Mouse (Mus musculus) heart, postnatal 0 days (tissue): ENCODE data around the gene Wwp2. TPM values are rescaled to one million over a fixed set of nuclear protein-coding genes. Genes with fewer than 3 reads are reported as not detected.

Experiments
- ATAC-seq: fragments of 200-750 bp; cut with Nextera tagmentation; 2 replicates; pipeline ENCODE4 v1.8.0; 2017; ENCODE audit warnings: low read depth, moderate number of reproducible peaks, moderate library complexity; ENCODE audit not compliant: insufficient read depth
- DNase-seq: peaks from one replicate; pipeline ENCODE4 v3.0.0-alpha.2; 2016; ENCODE audit warnings: low spot score
- H3K27ac ChIP-seq: fragments of 300-500 bp; sonication (generic); 2 replicates; pipeline ENCODE4 v1.5.1; 2014; ENCODE audit warnings: low read depth, mild to moderate bottlenecking
- H3K27me3 ChIP-seq: fragments of 300-500 bp; sonication (generic); 2 replicates; pipeline ENCODE4 v1.6.1; 2014; ENCODE audit warnings: low read length, mixed read lengths; ENCODE audit not compliant: control insufficient read depth, insufficient read depth
- H3K36me3 ChIP-seq: fragments of 300-500 bp; sonication (generic); replicated peaks from 2 replicates; pipeline ENCODE4 v1.6.1; 2014; ENCODE audit warnings: low read length, mixed read lengths; ENCODE audit not compliant: control insufficient read depth, insufficient read depth
- H3K4me1 ChIP-seq: fragments of 300-500 bp; sonication (generic); 2 replicates; pipeline ENCODE4 v1.6.1; 2014; ENCODE audit warnings: antibody characterized with exemption; ENCODE audit not compliant: control insufficient read depth, insufficient read depth
- H3K4me2 ChIP-seq: fragments of 300-500 bp; sonication (generic); 2 replicates; pipeline ENCODE4 v1.6.1; 2014; ENCODE audit warnings: low read depth, mild to moderate bottlenecking, low read length, moderate library complexity
- H3K4me3 ChIP-seq: fragments of 300-500 bp; sonication (generic); 2 replicates; pipeline ENCODE4 v1.5.1; 2014; ENCODE audit warnings: low read depth, low read length
- H3K9ac ChIP-seq: fragments of 300-500 bp; sonication (generic); replicated peaks from 2 replicates; pipeline ENCODE4 v1.6.1; 2014; ENCODE audit warnings: low read depth, low read length, mixed read lengths
- H3K9me3 ChIP-seq: fragments of 300-500 bp; sonication (generic); replicated peaks from 2 replicates; pipeline ENCODE4 v1.6.1; 2016; ENCODE audit warnings: low read length; ENCODE audit not compliant: control insufficient read depth
- CTCF ChIP-seq: IDR thresholded peaks from 2 replicates; pipeline ENCODE4 v1.5.1; 2016; ENCODE audit warnings: antibody characterized with exemption, control low read depth, low read depth
- EP300 ChIP-seq: IDR thresholded peaks from 2 replicates; pipeline ENCODE4 v1.6.1; 2016; ENCODE audit warnings: antibody characterized with exemption, low read depth
- WGBS: fragments of 180-500 bp; shearing (Covaris S2); extraction: QIAGEN DNeasy Blood & Tissue Kit; methylation state at CpG from one replicate; pipeline ENCODE4 v1.1.7; 2014; 5-methylcytosine and 5-hydroxymethylcytosine counted together
- polyA plus RNA-seq: library from polyadenylated mRNA; unstranded; fragments of >200 nt; fragmentation: Nextera tagmentation; extraction: Ambion mirVana; gene quantifications from 2 replicates; pipeline ENCODE4 v1.2.1, GENCODE M21; 2015
- total RNA-seq: library from RNA; depleted of rRNA; stranded (reverse); fragments of >200 nt; gene quantifications from 2 replicates; pipeline ENCODE4 v1.2.3, GENCODE M21; 2014; ENCODE audit warnings: low replicate concordance

The Wwp2 gene
- total and polyA plus RNA-seq, 2 experiments from 2014 or later = 20.4 to 40.5 TPM

DNA sequence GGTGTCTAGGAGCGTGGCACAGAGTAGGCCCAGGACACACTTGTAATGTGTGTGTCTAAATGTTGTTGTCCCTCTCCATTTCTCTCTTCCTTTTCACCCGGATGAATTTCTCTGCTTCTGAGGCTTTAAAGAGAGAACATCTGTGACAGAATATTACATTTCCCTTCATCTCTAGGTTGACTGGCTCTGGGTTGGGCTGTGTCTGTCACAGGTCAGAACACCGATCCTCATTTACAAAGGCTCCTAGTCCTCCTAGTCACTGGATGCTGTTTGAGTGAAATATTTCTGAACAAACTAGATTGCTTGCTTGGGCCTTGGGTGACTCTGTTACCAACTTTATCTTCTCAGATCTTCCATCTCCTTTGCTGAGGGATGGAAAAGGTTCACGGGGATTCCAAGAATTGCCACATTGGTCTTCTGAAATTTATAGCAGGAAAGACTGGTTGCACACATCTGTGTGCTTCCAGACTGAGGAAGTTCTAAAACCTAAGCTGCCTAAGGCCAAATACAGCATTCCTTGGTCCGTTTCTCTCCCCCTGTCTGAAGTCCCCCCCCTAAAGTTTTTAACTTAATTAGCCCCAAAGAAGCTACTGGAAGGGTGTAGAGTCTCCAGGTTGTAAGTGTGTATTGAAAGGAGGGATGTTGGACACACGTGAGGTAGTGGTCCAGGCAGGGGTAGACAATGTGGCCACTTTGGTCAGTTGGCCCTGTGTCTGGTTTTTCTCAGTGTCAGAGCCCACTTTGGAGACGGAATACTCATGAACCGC is 85.8 kb downstream of the Wwp2 start:
- no peaks in the 10 kb centered on the region for H3K9me3 ChIP-seq
- H3K36me3 ChIP-seq = no peaks in the 10 kb centered on the region; the same call in 1 of the 2 replicates
- no peak overlapping the region for H3K27ac ChIP-seq
- H3K27me3 ChIP-seq = no peaks in the 10 kb centered on the region
- TF ChIP-seq EP300 (no peak), CTCF (no peak)
- H3K4me2 ChIP-seq = no peak overlapping the region
- DNase-seq (no peak), ATAC-seq (no peak)
- H3K4me3 ChIP-seq = no peak overlapping the region
- 80% methylated on average over 8 of the region's 8 CpGs for WGBS
- H3K4me1 ChIP-seq = no peaks in the 10 kb centered on the region
- no peak overlapping the region for H3K9ac ChIP-seq

DNA sequence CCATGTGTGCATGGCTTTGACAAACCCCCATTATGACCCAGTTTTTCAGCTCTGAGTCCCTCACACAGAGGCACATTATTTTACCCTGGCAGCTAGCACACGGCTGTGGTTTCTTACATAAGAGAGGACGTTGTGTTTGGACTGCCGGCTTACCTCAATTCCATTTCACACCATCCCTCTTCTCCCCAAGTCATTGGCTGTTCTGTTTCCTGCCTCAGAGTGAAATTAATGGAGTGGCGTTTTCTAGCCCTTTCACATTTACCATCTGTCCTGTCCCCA is 86.3 kb downstream of the Wwp2 start:
- no peak overlapping the region for H3K4me3 ChIP-seq
- TF ChIP-seq EP300 (no peak), CTCF (no peak)
- ATAC-seq (no peak), DNase-seq (no peak)
- H3K9me3 ChIP-seq = no peaks in the 10 kb centered on the region
- H3K4me1 ChIP-seq = no peaks in the 10 kb centered on the region
- no peak overlapping the region for H3K9ac ChIP-seq
- no peaks in the 10 kb centered on the region for H3K27me3 ChIP-seq
- H3K27ac ChIP-seq = no peak overlapping the region
- no peak overlapping the region for H3K4me2 ChIP-seq
- 69% methylated on average over 4 of the region's 4 CpGs for WGBS
- no peaks in the 10 kb centered on the region; the same call in 1 of the 2 replicates for H3K36me3 ChIP-seq

DNA sequence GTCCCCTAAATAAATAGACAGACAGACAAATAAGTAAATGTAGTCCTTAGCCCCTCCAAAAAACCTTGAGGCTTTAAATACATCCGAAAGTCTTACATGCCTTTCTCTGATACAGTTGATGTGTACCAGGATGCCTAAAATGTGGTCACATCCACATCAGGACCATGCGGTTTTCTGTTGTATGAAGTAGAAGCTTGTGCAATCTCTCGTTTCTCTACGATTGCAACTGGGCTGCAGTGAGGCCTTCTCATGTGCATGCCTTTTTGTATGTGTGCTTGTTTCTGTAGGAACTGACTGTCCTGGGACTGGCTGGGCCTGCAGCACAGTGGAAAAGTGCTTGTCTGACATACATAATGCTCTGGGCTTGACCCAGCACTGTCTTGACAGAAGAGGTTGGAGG is 88.4 kb downstream of the Wwp2 start:
- H3K27ac ChIP-seq = no peak overlapping the region
- 74% methylated on average over 4 of the region's 4 CpGs for WGBS
- H3K4me1 ChIP-seq = no peaks in the 10 kb centered on the region
- TF ChIP-seq CTCF = no peak
- TF ChIP-seq EP300 = no peak
- no peaks in the 10 kb centered on the region for H3K36me3 ChIP-seq
- no peak for ATAC-seq
- no peak overlapping the region for H3K4me3 ChIP-seq
- no peaks in the 10 kb centered on the region for H3K27me3 ChIP-seq
- no peak overlapping the region for H3K9ac ChIP-seq
- H3K9me3 ChIP-seq = no peaks in the 10 kb centered on the region
- DNase-seq = no peak
- no peak overlapping the region for H3K4me2 ChIP-seq

DNA sequence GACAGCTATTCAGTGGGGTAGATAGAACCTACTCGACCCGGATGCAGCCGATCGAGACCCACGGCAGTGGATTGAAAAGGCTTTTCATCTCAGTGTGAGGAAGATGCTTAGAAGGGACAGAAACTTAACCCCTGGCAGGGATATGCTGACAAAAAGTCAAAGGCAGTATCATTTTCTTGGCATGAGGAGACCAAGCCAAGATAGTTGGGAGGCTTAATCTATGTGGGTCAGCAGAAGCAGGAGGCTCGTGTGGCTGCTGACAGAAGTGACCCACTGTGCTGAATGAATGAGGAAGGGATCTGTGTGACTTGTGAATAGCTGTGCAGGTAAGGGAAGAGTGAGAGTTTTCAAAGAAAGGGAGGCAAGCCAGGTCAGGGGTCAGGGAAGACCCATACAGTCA is 92.6 kb downstream of the Wwp2 start:
- no peaks in the 10 kb centered on the region for H3K9me3 ChIP-seq
- H3K27ac ChIP-seq = no peak overlapping the region
- no peaks in the 10 kb centered on the region for H3K27me3 ChIP-seq
- no peak overlapping the region for H3K9ac ChIP-seq
- no peak for ATAC-seq
- no peak overlapping the region for H3K4me3 ChIP-seq
- no peaks in the 10 kb centered on the region for H3K4me1 ChIP-seq
- H3K36me3 ChIP-seq = no peaks in the 10 kb centered on the region
- H3K4me2 ChIP-seq = no peak overlapping the region
- 75% methylated on average over 6 of the region's 6 CpGs for WGBS
- TF ChIP-seq EP300 = no peak
- no peak for TF ChIP-seq CTCF
- DNase-seq = no peak

DNA sequence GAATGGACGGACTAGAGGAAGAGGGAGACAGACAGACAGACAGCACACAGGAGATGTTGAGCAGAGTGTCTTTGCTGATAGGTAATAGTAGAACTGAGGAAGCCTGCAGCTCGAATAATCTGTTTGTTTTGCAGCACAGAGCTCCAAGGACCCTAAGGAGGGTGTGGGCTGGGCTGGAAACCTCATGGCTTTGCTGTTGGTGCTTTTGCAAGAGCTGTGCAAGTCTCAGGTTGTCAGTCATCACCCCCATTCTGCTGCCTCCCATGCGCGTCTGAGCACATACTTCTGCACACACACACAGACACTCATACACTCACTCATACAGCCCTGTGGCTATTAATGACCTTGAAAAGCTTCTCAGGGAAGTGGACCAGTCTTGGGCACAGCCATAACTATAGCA is 101.3 kb downstream of the Wwp2 start:
- Histone ChIP-seq H3K27me3 (no peaks in the 10 kb centered on the region), H3K4me3 (no peak overlapping the region), H3K9me3 (no peaks in the 10 kb centered on the region), H3K27ac (no peak overlapping the region), H3K4me2 (no peak overlapping the region), H3K36me3 (peaks cover 9% of the 10 kb centered on the region; the same call in 1 of the 2 replicates), H3K9ac (no peak overlapping the region), H3K4me1 (peaks cover 17% of the 10 kb centered on the region)
- 56% methylated on average over 4 of the region's 4 CpGs for WGBS
- no peak for DNase-seq
- ATAC-seq = no peak
- TF ChIP-seq CTCF = no peak
- TF ChIP-seq EP300 = no peak

DNA sequence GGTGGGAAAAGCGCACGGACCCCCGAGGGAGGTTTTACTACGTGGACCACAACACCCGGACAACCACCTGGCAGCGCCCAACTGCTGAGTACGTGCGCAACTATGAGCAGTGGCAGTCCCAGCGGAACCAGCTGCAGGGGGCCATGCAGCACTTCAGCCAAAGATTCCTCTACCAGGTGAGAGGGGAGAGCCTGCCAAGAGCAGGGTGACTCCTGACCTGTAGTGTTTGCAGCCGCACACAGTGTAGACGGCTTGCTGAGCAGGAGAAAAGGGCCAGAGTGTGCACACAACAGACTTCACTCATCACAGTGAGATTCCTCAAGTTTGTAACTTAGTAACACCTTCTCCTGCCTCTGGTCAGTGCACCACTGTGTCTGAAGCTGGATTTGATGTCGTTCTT is 104.5 kb downstream of the Wwp2 start:
- no peak overlapping the region for H3K4me2 ChIP-seq
- TF ChIP-seq CTCF = no peak
- no peak for TF ChIP-seq EP300
- H3K4me1 ChIP-seq = peaks cover 25% of the 10 kb centered on the region
- ATAC-seq = no peak
- DNase-seq = no peak
- no peaks in the 10 kb centered on the region for H3K27me3 ChIP-seq
- no peak overlapping the region for H3K4me3 ChIP-seq
- H3K27ac ChIP-seq = no peak overlapping the region
- H3K36me3 ChIP-seq = no peaks in the 10 kb centered on the region; the same call in 1 of the 2 replicates
- 79% methylated on average over 12 of the region's 12 CpGs for WGBS
- no peaks in the 10 kb centered on the region for H3K9me3 ChIP-seq
- no peak overlapping the region for H3K9ac ChIP-seq
